Mouse (Mus musculus) heart, postnatal 4 days (tissue): ENCODE results near the gene Polr2b. TPM values are rescaled to one million over a fixed set of nuclear protein-coding genes. Genes with fewer than 3 reads are reported as not detected.

ENCODE experiments used
- DNase-seq: peaks from one replicate; pipeline ENCODE4 v3.0.0; 2021
- microRNA-seq, 2 experiments: library from miRNA; unstranded; fragments of <30 nt; microRNA quantifications; one replicate each; pipeline ENCODE4 v1.2.0; 2021 to 2022
- total RNA-seq, 2 experiments: library from RNA; stranded (reverse); gene quantifications; 2 replicates each; pipeline ENCODE4 v1.2.3; 2021

Polr2b gene
- total RNA-seq, 2 experiments from 2014 or later, result 35.3 to 37.2 TPM

- DNase-seq, result no peak
Measured at GRCm38 (mm10) chr5:77388359-77388758, 78.4 kb downstream of the Polr2b start.

GRCm38 (mm10) chr5:77390272-77390671 is 80.3 kb downstream of the Polr2b start:
- DNase-seq, result no peak

GRCm38 (mm10) chr5:77393094-77393619 is 83.2 kb downstream of the Polr2b start:
- DNase-seq, result no peak

DNA sequence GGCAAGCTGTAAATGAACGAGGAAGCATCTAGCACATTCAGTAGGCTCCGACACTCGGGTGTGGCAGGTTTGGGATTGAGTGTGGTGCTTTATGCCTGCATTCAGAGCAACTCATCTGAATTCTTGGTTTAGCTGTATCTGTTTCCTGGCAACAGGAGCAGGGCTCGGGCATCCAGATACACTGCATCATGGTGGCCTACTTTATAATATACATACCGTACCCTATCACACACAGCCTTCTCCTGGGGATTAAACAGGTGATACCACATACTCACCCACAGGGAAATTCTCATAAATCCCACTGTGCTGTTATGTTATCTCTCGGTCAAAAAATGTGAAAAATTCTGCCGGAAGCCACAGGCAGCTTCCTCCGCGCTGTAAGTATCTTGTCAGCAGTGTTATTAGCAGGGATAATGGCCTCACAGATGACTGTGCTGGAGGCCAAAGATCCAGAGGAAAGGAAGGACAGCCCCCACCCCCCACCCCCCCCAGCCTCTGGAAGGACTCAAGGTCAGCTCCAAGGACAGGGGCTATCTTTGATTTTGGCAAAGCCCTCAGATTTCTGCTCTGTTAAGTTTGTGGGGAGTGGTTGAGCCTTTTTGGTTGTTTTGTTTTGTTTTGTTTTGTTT is 84.2 kb downstream of the Polr2b start:
- DNase-seq, result no peak

GRCm38 (mm10) chr5:77398285-77399057 is 88.5 kb downstream of the Polr2b start:
- DNase-seq, result no peak

Small RNAs within 50 kb of the gene (microRNA-seq; reads per million reads assigned to microRNA genes)
- gene Mir5098, result 0 reads per million in 2 experiments

Other genes with a start within 250 kb of the Polr2b start
- gene Hopx, start 195.0 kb upstream of the Polr2b start, total RNA-seq, result 100 to 1,000 TPM; 432 to 451 TPM
- under 1 TPM; 0.48 to 0.74 TPM for gene Spink2, start 98.7 kb upstream of the Polr2b start, total RNA-seq
- gene Rest, start 44.7 kb upstream of the Polr2b start, total RNA-seq, result 10 to 100 TPM; 33.2 to 34.3 TPM
- gene Noa1, start 63 bp upstream of the Polr2b start, total RNA-seq, result 10 to 100 TPM; 14.3 to 14.7 TPM
- 100 to 1,000 TPM; 210 to 250 TPM for gene Igfbp7, start 97.9 kb downstream of the Polr2b start, total RNA-seq